Mouse (Mus musculus) CH12.LX (cell line): ENCODE measurements around the gene Scgb1b30. TPM values are rescaled to one million over a fixed set of nuclear protein-coding genes. Genes with fewer than 3 reads are reported as not detected.

Experiments used
- polyA plus RNA-seq: library from polyadenylated mRNA; unstranded; fragments of >175 nt; gene quantifications from 2 replicates; pipeline ENCODE4 v1.2.1, GENCODE M21; 2012; ENCODE audit warnings: low read depth; ENCODE audit not compliant: insufficient read length
- total RNA-seq, 2 experiments: library from RNA; depleted of rRNA; stranded (reverse); fragments of 300-350 nt in 1 of 2; fragments of >200 nt in 1 of 2; gene quantifications; 2 replicates each; pipeline ENCODE4 v1.2.3; 2012 to 2014

Scgb1b30 gene
- total and polyA plus RNA-seq, 3 experiments: not detected

Other genes starting within 250 kb of the Scgb1b30 start
- not detected in 2 replicates for gene Scgb2b26, start 150.4 kb upstream of the Scgb1b30 start, total RNA-seq (2012; rRNA removed)
- gene Scgb2b26, start 150.4 kb upstream of the Scgb1b30 start, total RNA-seq (2014; rRNA removed): not detected in 2 replicates
- not detected in 2 replicates for gene Scgb2b26, start 150.4 kb upstream of the Scgb1b30 start, polyA plus RNA-seq
- not detected in 2 replicates for gene Scgb2b27, start 81.5 kb upstream of the Scgb1b30 start, total RNA-seq (2012; rRNA removed)
- gene Scgb2b27, start 81.5 kb upstream of the Scgb1b30 start, total RNA-seq (2014; rRNA removed): not detected in 2 replicates
- gene Scgb2b27, start 81.5 kb upstream of the Scgb1b30 start, polyA plus RNA-seq: not detected in 2 replicates
- not detected in 2 replicates for gene Scgb1b27, start 73.9 kb upstream of the Scgb1b30 start, total RNA-seq (2012; rRNA removed)
- not detected in 2 replicates for gene Scgb1b27, start 73.9 kb upstream of the Scgb1b30 start, total RNA-seq (2014; rRNA removed)
- gene Scgb1b27, start 73.9 kb upstream of the Scgb1b30 start, polyA plus RNA-seq: not detected in 2 replicates
- gene Wtip, start 37.8 kb downstream of the Scgb1b30 start, total RNA-seq (2012; rRNA removed): not detected in 2 replicates
- gene Wtip, start 37.8 kb downstream of the Scgb1b30 start, total RNA-seq (2014; rRNA removed): not detected in 2 replicates
- not detected in 2 replicates for gene Wtip, start 37.8 kb downstream of the Scgb1b30 start, polyA plus RNA-seq
- gene Uba2, start 74.2 kb downstream of the Scgb1b30 start, total RNA-seq (2012; rRNA removed): 161 and 180 TPM in 2 replicates
- gene Uba2, start 74.2 kb downstream of the Scgb1b30 start, total RNA-seq (2014; rRNA removed): 341 and 373 TPM in 2 replicates
- 180 and 202 TPM in 2 replicates for gene Uba2, start 74.2 kb downstream of the Scgb1b30 start, polyA plus RNA-seq
- 41.4 and 51.6 TPM in 2 replicates for gene Pdcd2l, start 101.2 kb downstream of the Scgb1b30 start, total RNA-seq (2012; rRNA removed)
- 39.5 and 41.2 TPM in 2 replicates for gene Pdcd2l, start 101.2 kb downstream of the Scgb1b30 start, total RNA-seq (2014; rRNA removed)
- 27.9 and 30.1 TPM in 2 replicates for gene Pdcd2l, start 101.2 kb downstream of the Scgb1b30 start, polyA plus RNA-seq
- 243 and 332 TPM in 2 replicates for gene Gpi1, start 134.9 kb downstream of the Scgb1b30 start, total RNA-seq (2012; rRNA removed)
- 227 and 278 TPM in 2 replicates for gene Gpi1, start 134.9 kb downstream of the Scgb1b30 start, total RNA-seq (2014; rRNA removed)
- gene Gpi1, start 134.9 kb downstream of the Scgb1b30 start, polyA plus RNA-seq: 681 and 693 TPM in 2 replicates
- not detected in 2 replicates for gene Gm6096, start 155.6 kb downstream of the Scgb1b30 start, total RNA-seq (2012; rRNA removed)
- not detected in 2 replicates for gene Gm6096, start 155.6 kb downstream of the Scgb1b30 start, total RNA-seq (2014; rRNA removed)
- not detected in 2 replicates for gene Gm6096, start 155.6 kb downstream of the Scgb1b30 start, polyA plus RNA-seq
- gene 4931406P16Rik, start 218.1 kb downstream of the Scgb1b30 start, total RNA-seq (2012; rRNA removed): 9.0 and 10.0 TPM in 2 replicates
- gene 4931406P16Rik, start 218.1 kb downstream of the Scgb1b30 start, total RNA-seq (2014; rRNA removed): 11.7 and 11.8 TPM in 2 replicates
- 10.2 and 15.6 TPM in 2 replicates for gene 4931406P16Rik, start 218.1 kb downstream of the Scgb1b30 start, polyA plus RNA-seq